In genomic region chr16:18447243-18447642, GRCm38 (mm10) we compare ENCODE assay signal across 22 mouse cellular contexts. TPM values are rescaled to one million over a fixed set of nuclear protein-coding genes. Genes with fewer than 3 reads are reported as not detected.
DNase-seq lines count a peak whose midpoint lies in the region; ATAC-seq and TF ChIP-seq lines count a peak whose summit lies in the region.
"Had no signal": no experiment of that assay in that cellular context is flagged by ENCODE, and none has a peak within 500 bp of the region (broad histone marks: within the 10 kb centered on the region; RNA-seq: fewer than 3 reads in every experiment).

No protein-coding gene starts in this region.

- H3K27me3 ChIP-seq in kidney, embryonic 16.5 days (ENCODE audit: insufficient read depth, low read length): no peaks in the 10 kb centered on the region
- H3K27me3 ChIP-seq in CH12.LX (replicated peaks): no peaks in the 10 kb centered on the region
- no peaks in the 10 kb centered on the region for H3K27me3 ChIP-seq in embryonic facial prominence, embryonic 12.5 days
- no peaks in the 10 kb centered on the region for H3K27me3 ChIP-seq in limb, embryonic 12.5 days
- H3K27me3 ChIP-seq: heart, embryonic 13.5 days; lung, embryonic 15.5 days had no signal

- no peaks in the 10 kb centered on the region for H3K9me3 ChIP-seq in kidney, embryonic 16.5 days (ENCODE audit: low read length)
- no peaks in the 10 kb centered on the region for H3K9me3 ChIP-seq in CH12.LX (replicated peaks; ENCODE audit: low read length)
- no peaks in the 10 kb centered on the region for H3K9me3 ChIP-seq in embryonic facial prominence, embryonic 12.5 days
- H3K9me3 ChIP-seq in limb, embryonic 12.5 days: no peaks in the 10 kb centered on the region
- H3K9me3 ChIP-seq: heart, embryonic 13.5 days; hindbrain, embryonic 13.5 days; lung, embryonic 15.5 days had no signal

- TF ChIP-seq POLR2A in CH12.LX (IDR thresholded peaks at IDR 0.05; ENCODE audit: low read depth, low read length): no peak

- dilution Hi-C loops in CH12.LX (cut with MboI; ENCODE audit: extremely low pct_ligation_motif_present, extremely low pct_unique_long_range_greater_than_20kb, low sequenced_read_pairs): no loop called here

- no peak overlapping the region for H3K9ac ChIP-seq in kidney, embryonic 16.5 days (replicated peaks; ENCODE audit: low read length)
- no peak overlapping the region for H3K9ac ChIP-seq in CH12.LX (ENCODE audit: insufficient read depth, low read depth)
- H3K9ac ChIP-seq in embryonic facial prominence, embryonic 12.5 days: no peak overlapping the region
- H3K9ac ChIP-seq in limb, embryonic 12.5 days (replicated peaks): no peak overlapping the region
- H3K9ac ChIP-seq: heart, embryonic 13.5 days; hindbrain, embryonic 13.5 days; liver, embryonic 14.5 days; lung, embryonic 15.5 days had no signal

- H3K4me1 ChIP-seq in kidney, embryonic 16.5 days (ENCODE audit: insufficient read depth, low read length): peaks cover 39% of the 10 kb centered on the region
- H3K4me1 ChIP-seq in CH12.LX (ENCODE audit: control insufficient read depth in 1 of 2, insufficient read depth in 2 of 2): peaks cover 3 to 10% of the 10 kb centered on the region in 2 experiments
- H3K4me1 ChIP-seq in embryonic facial prominence, embryonic 12.5 days: peaks cover 10% of the 10 kb centered on the region; the same call in 1 of the 2 replicates
- H3K4me1 ChIP-seq in limb, embryonic 12.5 days (replicated peaks): peaks cover 30% of the 10 kb centered on the region

- no peak for TF ChIP-seq RAD21 in CH12.LX (IDR thresholded peaks at IDR 0.05; ENCODE audit: low read depth, low read length)

- 0 out of 2 replicates have a peak, but pooled peaks cover 7% of the 10 kb centered on the region for H3K36me3 ChIP-seq in kidney, embryonic 16.5 days (ENCODE audit: insufficient read depth, low read length)
- peaks cover 21 to 82% of the 10 kb centered on the region in 2 experiments for H3K36me3 ChIP-seq in CH12.LX (replicated peaks in 1 of 2; ENCODE audit: control insufficient read depth in 1 of 2, insufficient read depth in 1 of 2, low read length in 1 of 2)
- H3K36me3 ChIP-seq in embryonic facial prominence, embryonic 12.5 days: no peaks in the 10 kb centered on the region
- peaks cover 5% of the 10 kb centered on the region; the same call in 1 of the 2 replicates for H3K36me3 ChIP-seq in limb, embryonic 12.5 days
- H3K36me3 ChIP-seq: lung, embryonic 15.5 days had no signal

- in situ Hi-C loops in CH12.LX (cut with MboI; ENCODE audit: low pct_ligation_motif_present, low pct_unique_long_range_greater_than_20kb, low sequenced_read_pairs): no loop called here

- no peak overlapping the region for H3K4me3 ChIP-seq in kidney, embryonic 16.5 days (ENCODE audit: low read length)
- no peak overlapping the region for H3K4me3 ChIP-seq in CH12.LX (replicated peaks in 1 of 3; ENCODE audit: low read depth in 2 of 3, low read length in 2 of 3, poor library complexity in 1 of 3)
- H3K4me3 ChIP-seq in embryonic facial prominence, embryonic 12.5 days: no peak overlapping the region
- no peak overlapping the region for H3K4me3 ChIP-seq in limb, embryonic 12.5 days (replicated peaks)
- H3K4me3 ChIP-seq: heart, embryonic 13.5 days; hindbrain, embryonic 13.5 days; lung, embryonic 15.5 days had no signal

- no peak for ATAC-seq in kidney, embryonic 16.5 days (ENCODE audit: low FRiP score, low TSS enrichment)
- no peak for ATAC-seq in embryonic facial prominence, embryonic 12.5 days (ENCODE audit: insufficient number of reproducible peaks, insufficient read depth, low FRiP score, low TSS enrichment)
- no peak for ATAC-seq in limb, embryonic 12.5 days (ENCODE audit: insufficient number of reproducible peaks, insufficient read depth, low FRiP score, low TSS enrichment, low read depth)
- ATAC-seq: forebrain, embryonic 14.5 days had no signal

- no peak for TF ChIP-seq CTCF in CH12.LX (conservative IDR thresholded peaks at IDR 0.05 in 1 of 2, IDR thresholded peaks at IDR 0.05 in 1 of 2; ENCODE audit: low read depth in 2 of 2, low read length in 2 of 2)

- peak overlapping the region; percentile 80 for H3K27ac ChIP-seq in kidney, embryonic 16.5 days (ENCODE audit: low read length)
- H3K27ac ChIP-seq in CH12.LX (ENCODE audit: insufficient read depth, low read depth): no peak overlapping the region
- H3K27ac ChIP-seq in embryonic facial prominence, embryonic 12.5 days: peak overlapping the region; percentile 4; the same call in 1 of the 2 replicates
- peak overlapping the region; percentile 85 for H3K27ac ChIP-seq in limb, embryonic 12.5 days
- H3K27ac ChIP-seq: heart, embryonic 13.5 days; hindbrain, embryonic 13.5 days; liver, embryonic 14.5 days; lung, embryonic 15.5 days had no signal

- no peak for TF ChIP-seq EP300 in CH12.LX (IDR thresholded peaks at IDR 0.05; ENCODE audit: low read length)

- H3K4me2 ChIP-seq in kidney, embryonic 16.5 days (replicated peaks; ENCODE audit: low read depth, low read length): no peak overlapping the region
- H3K4me2 ChIP-seq in CH12.LX (ENCODE audit: insufficient read depth, low read depth, poor library complexity, severe bottlenecking): no peak overlapping the region
- H3K4me2 ChIP-seq in embryonic facial prominence, embryonic 12.5 days (replicated peaks): no peak overlapping the region
- H3K4me2 ChIP-seq in limb, embryonic 12.5 days: no peak overlapping the region
- H3K4me2 ChIP-seq: heart, embryonic 13.5 days; hindbrain, embryonic 13.5 days; lung, embryonic 15.5 days had no signal

- no peak for DNase-seq in kidney, postnatal 36 days
- DNase-seq in CH12.LX (ENCODE audit: extremely low read depth): peak; percentile 57
- DNase-seq in thymus, postnatal 36 days: no peak
- no peak for DNase-seq in lung, postnatal 4 days
- DNase-seq in gastrocnemius, adult 18-20 months (ENCODE audit: low spot score): no peak
- DNase-seq: cerebellum, adult 9-10 months; gastrocnemius, postnatal 14 days; heart, adult 18-20 months; heart, postnatal 14 days; kidney, adult 11 months; left cerebral cortex, postnatal 4 days; lung, postnatal 36 days; right cerebral cortex, adult 18-20 months; right cerebral cortex, postnatal 4 days had no signal

- no peaks in the 10 kb centered on the region for H3K79me2 ChIP-seq in CH12.LX (replicated peaks; ENCODE audit: control insufficient read depth, extremely low read depth, insufficient read depth, poor library complexity, severe bottlenecking)

TF ChIP-seq in CH12.LX, 34 proteins besides CTCF, POLR2A, EP300 and RAD21:
- peak; percentile 81 for TF ChIP-seq IRF4 (IDR thresholded peaks at IDR 0.05; ENCODE audit: low read depth, low read length)
- no peak for TF ChIP-seq CHD2 (IDR thresholded peaks at IDR 0.05; ENCODE audit: low read length)

RNA-seq across cellular contexts. Expression of gene Comt, which starts 20.6 kb away (rescaled TPM):
- polyA plus RNA-seq in kidney, embryonic 16.5 days (2015; fragmentation: Nextera tagmentation; extraction: Ambion mirVana): 119 and 127 TPM in 2 replicates
- total RNA-seq in CH12.LX (2012; rRNA removed) (81.3 and 84.8 TPM in 2 replicates), CH12.LX (2014; rRNA removed) (91.6 and 98.9 TPM in 2 replicates)
- polyA plus RNA-seq in CH12.LX (2012; ENCODE audit: insufficient read length, low read depth): 69.7 and 74.0 TPM in 2 replicates
- 56.1 and 59.7 TPM in 2 replicates for polyA plus RNA-seq in embryonic facial prominence, embryonic 12.5 days (2016; fragmentation: Nextera tagmentation; extraction: Ambion mirVana)
- polyA plus RNA-seq in limb, embryonic 12.5 days (2016; fragmentation: Nextera tagmentation; extraction: Ambion mirVana): 66.5 and 71.0 TPM in 2 replicates
- total RNA-seq in gastrocnemius, adult 18-20 months (2021): 10 to 100 TPM; 37.3 to 41.0 TPM

RNA-seq across cellular contexts. Expression of gene Txnrd2, which starts 21.1 kb away (rescaled TPM):
- 33.7 and 35.2 TPM in 2 replicates for polyA plus RNA-seq in kidney, embryonic 16.5 days (2015; fragmentation: Nextera tagmentation; extraction: Ambion mirVana)
- total RNA-seq in CH12.LX (2012; rRNA removed) (19.4 and 22.0 TPM in 2 replicates), CH12.LX (2014; rRNA removed) (14.6 and 15.1 TPM in 2 replicates)
- polyA plus RNA-seq in CH12.LX (2012; ENCODE audit: insufficient read length, low read depth): 24.1 and 32.2 TPM in 2 replicates
- polyA plus RNA-seq in embryonic facial prominence, embryonic 12.5 days (2016; fragmentation: Nextera tagmentation; extraction: Ambion mirVana): 15.7 and 19.8 TPM in 2 replicates
- 23.1 and 26.1 TPM in 2 replicates for polyA plus RNA-seq in limb, embryonic 12.5 days (2016; fragmentation: Nextera tagmentation; extraction: Ambion mirVana)
- total RNA-seq in gastrocnemius, adult 18-20 months (2021): 10 to 100 TPM; 19.8 to 20.8 TPM

RNA-seq across cellular contexts. Expression of gene Gnb1l, which starts 51.3 kb away (rescaled TPM):
- polyA plus RNA-seq in kidney, embryonic 16.5 days (2015; fragmentation: Nextera tagmentation; extraction: Ambion mirVana): 19.1 and 19.7 TPM in 2 replicates
- total RNA-seq in CH12.LX (2012; rRNA removed) (21.5 and 22.3 TPM in 2 replicates), CH12.LX (2014; rRNA removed) (15.9 and 16.8 TPM in 2 replicates)
- polyA plus RNA-seq in CH12.LX (2012; ENCODE audit: insufficient read length, low read depth): 25.5 and 26.9 TPM in 2 replicates
- polyA plus RNA-seq in embryonic facial prominence, embryonic 12.5 days (2016; fragmentation: Nextera tagmentation; extraction: Ambion mirVana): 16.9 and 17.5 TPM in 2 replicates
- 18.4 and 19.4 TPM in 2 replicates for polyA plus RNA-seq in limb, embryonic 12.5 days (2016; fragmentation: Nextera tagmentation; extraction: Ambion mirVana)
- total RNA-seq in gastrocnemius, adult 18-20 months (2021): 1 to 10 TPM; 3.2 to 5.0 TPM

RNA-seq across cellular contexts. Expression of gene Rtl10, which starts 51.5 kb away (rescaled TPM):
- polyA plus RNA-seq in kidney, embryonic 16.5 days (2015; fragmentation: Nextera tagmentation; extraction: Ambion mirVana): 3.3 and 4.3 TPM in 2 replicates
- total RNA-seq in CH12.LX (2012; rRNA removed): 9.8 and 11.0 TPM in 2 replicates
- total RNA-seq in CH12.LX (2014; rRNA removed): 2.1 and 4.8 TPM in 2 replicates
- polyA plus RNA-seq in CH12.LX (2012; ENCODE audit: insufficient read length, low read depth): 12.3 and 21.1 TPM in 2 replicates
- polyA plus RNA-seq in embryonic facial prominence, embryonic 12.5 days (2016; fragmentation: Nextera tagmentation; extraction: Ambion mirVana): 4.1 and 4.2 TPM in 2 replicates
- 4.2 and 5.1 TPM in 2 replicates for polyA plus RNA-seq in limb, embryonic 12.5 days (2016; fragmentation: Nextera tagmentation; extraction: Ambion mirVana)
- total RNA-seq in gastrocnemius, adult 18-20 months (2021): 1 to 10 TPM; 3.0 to 3.2 TPM
